Mouse (Mus musculus): ENCODE data around the gene Adam12.

GRCm38 (mm10) chr7:133876139-133876538 is 355.8 kb downstream of the Adam12 start:
- TF ChIP-seq CTCF (IDR thresholded peaks at IDR 0.05) (no peak), POLR2A (IDR thresholded peaks at IDR 0.05; ENCODE audit: insufficient read depth, low read depth, low read length) (no peak), EP300 (IDR thresholded peaks at IDR 0.05; ENCODE audit: insufficient read depth, low read depth, low read length) (no peak)

Data from heart, adult 2 months (tissue).